Mouse (Mus musculus): ENCODE data around the gene Gsta3. TPM values are rescaled to one million over a fixed set of nuclear protein-coding genes. Genes with fewer than 3 reads are reported as not detected.

Gene Gsta3
- polyA plus RNA-seq, 1 experiment from 2014 or later, result 25.9 TPM

- no peak for TF ChIP-seq CTCF (IDR thresholded peaks at IDR 0.05; ENCODE audit: low read depth)
- no peaks in the 10 kb centered on the region for H3K27me3 ChIP-seq (replicated peaks; ENCODE audit: control insufficient read depth, insufficient read depth, low read length)
- H3K27ac ChIP-seq (ENCODE audit: low read depth, low read length), result no peak overlapping the region
- H3K9ac ChIP-seq (ENCODE audit: low read depth, low read length), result no peak overlapping the region
- no peaks in the 10 kb centered on the region for H3K36me3 ChIP-seq (ENCODE audit: control insufficient read depth, insufficient read depth)
- H3K4me1 ChIP-seq (replicated peaks; ENCODE audit: control insufficient read depth, insufficient read depth, low read length), result no peaks in the 10 kb centered on the region
- 86% methylated on average over 3 of the region's 3 CpGs for WGBS
- H3K4me3 ChIP-seq (ENCODE audit: low read depth, low read length), result no peak overlapping the region
- H3K4me2 ChIP-seq (replicated peaks; ENCODE audit: low read depth), result no peak overlapping the region
- no peaks in the 10 kb centered on the region for H3K9me3 ChIP-seq (ENCODE audit: control insufficient read depth)
- ATAC-seq, result no peak
Measured at GRCm38 (mm10) chr1:21305443-21305842, 65.1 kb downstream of the Gsta3 start.

- no peak overlapping the region for H3K4me2 ChIP-seq (replicated peaks; ENCODE audit: low read depth)
- ATAC-seq, result no peak
- WGBS, result 87% methylated on average over 2 of the region's 2 CpGs
- no peak for TF ChIP-seq CTCF (IDR thresholded peaks at IDR 0.05; ENCODE audit: low read depth)
- no peaks in the 10 kb centered on the region for H3K36me3 ChIP-seq (ENCODE audit: control insufficient read depth, insufficient read depth)
- no peaks in the 10 kb centered on the region for H3K9me3 ChIP-seq (ENCODE audit: control insufficient read depth)
- H3K27me3 ChIP-seq (replicated peaks; ENCODE audit: control insufficient read depth, insufficient read depth, low read length), result no peaks in the 10 kb centered on the region
- H3K27ac ChIP-seq (ENCODE audit: low read depth, low read length), result no peak overlapping the region
- H3K4me3 ChIP-seq (ENCODE audit: low read depth, low read length), result no peak overlapping the region
- H3K4me1 ChIP-seq (replicated peaks; ENCODE audit: control insufficient read depth, insufficient read depth, low read length), result no peaks in the 10 kb centered on the region
- H3K9ac ChIP-seq (ENCODE audit: low read depth, low read length), result no peak overlapping the region
Measured at GRCm38 (mm10) chr1:21314336-21314735, 73.9 kb downstream of the Gsta3 start.

Other genes with a start within 250 kb of the Gsta3 start
- gene Tram2, start 161.4 kb upstream of the Gsta3 start, polyA plus RNA-seq (2015; fragmentation: Nextera tagmentation; extraction: Ambion mirVana), result 4.2 and 4.3 TPM in 2 replicates
- gene Tmem14a, start 22.0 kb upstream of the Gsta3 start, polyA plus RNA-seq (2015; fragmentation: Nextera tagmentation; extraction: Ambion mirVana), result 10.0 and 11.7 TPM in 2 replicates
- gene Khdc1a, start 109.1 kb downstream of the Gsta3 start, polyA plus RNA-seq (2015; fragmentation: Nextera tagmentation; extraction: Ambion mirVana), result not detected in 2 replicates
- not detected in 2 replicates for gene Khdc1c, start 127.7 kb downstream of the Gsta3 start, polyA plus RNA-seq (2015; fragmentation: Nextera tagmentation; extraction: Ambion mirVana)
- gene Khdc1b, start 143.0 kb downstream of the Gsta3 start, polyA plus RNA-seq (2015; fragmentation: Nextera tagmentation; extraction: Ambion mirVana), result 0.07 and 0.08 TPM in 2 replicates

All from intestine, postnatal 0 days (tissue).